Mouse (Mus musculus) kidney, postnatal 25 days (tissue): Measurements from ENCODE around the gene Siglec1.
"Not testable (repeated sequence)": the region's sequence is repeated elsewhere in the genome, so short reads cannot be mapped to it uniquely, and the experiment has no call there.

ENCODE experiments used
- DNase-seq, 2 experiments: peaks; one replicate each; pipeline ENCODE4 v3.0.0; 2021; ENCODE audit warnings: mixed read lengths in 2 of 2

The Siglec1 gene

GRCm38 (mm10) chr2:131052043-131052442 is 34.5 kb downstream of the Siglec1 start:
- DNase-seq, result no peak

DNA sequence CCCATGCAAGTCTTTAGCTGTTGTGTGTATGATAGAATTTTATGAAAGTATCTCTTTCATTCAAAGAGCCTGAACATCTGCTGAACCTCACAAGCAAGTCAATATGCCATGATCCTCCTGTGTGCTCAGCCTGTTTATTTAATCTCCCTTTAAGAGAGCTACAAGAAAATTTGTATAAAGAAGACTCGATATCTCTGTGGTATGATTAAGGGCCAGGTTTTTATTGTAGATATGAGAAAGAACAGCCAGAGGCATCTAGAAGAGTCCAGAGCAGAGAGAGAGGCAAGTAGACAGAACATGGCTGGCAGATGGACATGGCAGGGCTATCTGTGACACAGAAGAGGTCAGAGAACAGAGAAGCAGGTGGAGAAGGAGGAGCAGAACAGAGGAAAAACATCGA is 40.5 kb downstream of the Siglec1 start:
- no peak for DNase-seq

DNA sequence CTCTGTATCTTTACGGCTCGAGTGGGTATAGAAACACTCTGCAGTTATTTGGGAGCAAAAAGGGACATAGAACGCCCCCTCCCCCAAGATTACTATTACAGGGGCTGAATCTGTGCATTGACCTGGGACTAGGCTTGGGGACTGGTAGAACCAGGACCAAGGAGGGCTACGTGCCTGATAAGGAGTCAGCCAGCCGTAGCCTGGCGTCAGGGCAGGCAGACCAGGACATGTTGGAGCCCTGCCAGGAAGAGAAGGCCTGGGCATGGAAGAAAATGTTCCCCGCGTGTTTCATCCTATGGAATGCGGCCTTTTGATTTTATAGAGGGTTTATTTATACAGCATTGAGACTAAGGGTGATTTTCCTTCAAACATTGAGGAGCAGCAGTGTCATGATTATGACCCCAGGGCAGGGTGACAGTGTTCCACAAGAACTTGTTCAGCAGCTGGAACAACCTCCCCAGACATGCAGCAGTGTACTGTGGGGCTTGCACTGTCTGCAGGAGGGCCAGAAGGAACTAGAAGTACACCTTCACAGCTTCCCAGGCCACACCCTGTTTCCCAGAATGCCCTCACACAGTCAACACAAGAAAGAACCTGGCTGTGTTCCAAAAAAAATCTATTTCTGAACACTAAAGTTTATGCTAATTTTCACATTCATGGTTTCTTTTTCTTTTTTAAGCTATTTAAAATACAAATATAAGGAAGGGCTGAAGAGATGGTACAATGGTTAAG is 41.4 kb downstream of the Siglec1 start:
- peak; percentile 39 to 57 for DNase-seq

- DNase-seq, result no peak
Observed at GRCm38 (mm10) chr2:131044354-131044852, 42.2 kb downstream of the Siglec1 start.

- DNase-seq, result no peak
Observed at GRCm38 (mm10) chr2:131042988-131043387, 43.6 kb downstream of the Siglec1 start, which contains the start of gene Gfra4. Gene Gfra4, minus strand, starts transcription at chr2:131043088.

GRCm38 (mm10) chr2:131040854-131041825 is 45.4 kb downstream of the Siglec1 start:
- DNase-seq, result no peak

DNA sequence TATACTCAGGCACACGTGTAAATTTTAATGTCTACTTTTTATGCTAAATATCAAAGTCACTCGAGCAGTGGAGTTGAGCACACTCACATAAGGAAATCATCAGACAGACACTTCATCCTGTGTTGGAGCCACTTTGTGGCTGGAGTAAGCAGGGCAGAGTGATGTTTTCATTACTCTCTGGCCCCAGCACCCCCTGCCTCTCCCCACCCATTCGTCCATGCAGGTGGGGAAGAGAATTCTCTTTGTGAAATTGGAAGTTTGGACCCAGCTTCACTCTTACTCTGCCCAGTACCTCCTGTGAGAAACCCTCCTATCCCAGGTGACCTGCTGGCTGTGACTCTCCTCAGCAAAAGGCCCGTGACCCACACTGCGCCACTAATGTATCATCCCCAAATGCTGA is 47.9 kb downstream of the Siglec1 start:
- no peak for DNase-seq

DNA sequence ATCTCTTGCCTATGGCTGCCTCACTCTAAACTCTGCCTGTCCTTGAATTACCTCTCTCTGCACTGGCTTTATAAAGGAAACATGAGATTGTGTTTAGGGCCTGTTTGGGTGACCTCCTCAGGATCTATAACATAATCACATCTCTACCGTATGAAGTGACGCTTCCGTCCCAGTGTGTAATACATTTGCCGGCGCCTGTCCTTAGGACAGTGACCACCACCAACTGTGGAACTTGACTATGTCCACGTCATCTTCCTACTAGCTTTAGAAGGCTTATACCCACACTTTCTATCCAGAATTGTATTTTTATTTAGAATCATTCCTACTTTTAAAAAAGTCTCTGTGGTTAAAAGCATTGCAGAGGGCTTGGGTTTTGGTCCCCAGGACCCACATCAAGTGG is 48.4 kb downstream of the Siglec1 start:
- DNase-seq, result no peak

GRCm38 (mm10) chr2:131037226-131037990 is 49.2 kb downstream of the Siglec1 start:
- peak; percentile 41 to 74 for DNase-seq

DNA sequence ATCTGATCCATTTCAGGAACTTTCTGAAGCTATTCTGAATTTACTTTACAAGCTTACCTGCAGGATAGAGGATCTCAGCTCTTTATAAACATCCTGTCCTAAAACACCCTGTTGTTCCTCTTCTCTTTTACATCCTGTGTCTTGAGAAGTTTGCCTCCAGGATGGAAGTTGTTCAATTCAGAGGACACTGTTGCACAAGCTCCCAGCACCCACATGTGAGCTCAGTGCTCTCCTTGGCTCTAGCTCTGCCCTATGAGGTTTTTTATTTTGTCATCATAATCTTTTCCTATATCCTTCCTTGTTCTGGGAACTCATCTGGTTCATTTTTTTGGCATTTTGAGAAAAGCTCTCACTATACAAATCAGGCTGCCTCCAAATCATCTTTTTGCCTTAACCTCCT is 49.8 kb downstream of the Siglec1 start:
- DNase-seq, result no peak

- DNase-seq, result no peak
Observed at GRCm38 (mm10) chr2:131036343-131036742, 50.2 kb downstream of the Siglec1 start.

- not testable (repeated sequence) for DNase-seq
Observed at GRCm38 (mm10) chr2:131031406-131031805, 55.2 kb downstream of the Siglec1 start.

DNA sequence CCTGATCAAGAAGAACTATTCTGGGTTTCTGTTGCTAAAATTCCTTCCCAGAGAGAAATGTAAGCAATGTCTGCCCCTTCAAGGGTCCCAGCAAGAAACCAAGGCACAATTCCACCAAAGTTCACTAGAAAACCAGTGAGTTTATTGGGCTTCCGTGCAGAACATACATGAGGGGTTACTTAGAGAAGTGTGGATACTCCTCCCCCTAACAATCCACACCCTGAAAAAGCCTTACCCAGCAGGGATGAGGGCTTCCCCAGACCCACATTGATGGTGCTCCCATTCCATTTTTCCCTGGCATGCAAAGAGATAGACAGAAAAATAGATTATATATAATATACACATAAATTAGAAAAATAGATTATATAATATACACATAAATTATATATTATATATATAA is 55.6 kb downstream of the Siglec1 start:
- no peak for DNase-seq

DNA sequence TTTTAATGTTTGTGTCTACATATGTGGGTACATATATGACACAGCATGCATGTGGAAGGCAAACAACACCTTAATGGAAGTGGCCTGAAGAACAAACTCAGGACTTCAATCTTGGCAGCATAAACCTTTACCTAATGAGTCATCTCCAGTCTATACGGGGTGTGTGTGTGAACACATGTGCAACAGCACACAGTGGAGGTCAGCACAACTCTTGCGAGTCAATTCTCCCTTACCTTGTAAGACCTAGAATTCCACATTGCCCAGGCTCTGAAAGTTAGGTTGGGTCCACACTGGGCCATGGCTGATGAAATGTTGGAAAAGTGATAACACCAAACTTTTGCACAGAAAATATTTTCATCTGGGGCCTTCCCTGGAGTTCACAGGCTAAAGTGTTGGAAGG is 56.0 kb downstream of the Siglec1 start:
- no peak for DNase-seq

DNA sequence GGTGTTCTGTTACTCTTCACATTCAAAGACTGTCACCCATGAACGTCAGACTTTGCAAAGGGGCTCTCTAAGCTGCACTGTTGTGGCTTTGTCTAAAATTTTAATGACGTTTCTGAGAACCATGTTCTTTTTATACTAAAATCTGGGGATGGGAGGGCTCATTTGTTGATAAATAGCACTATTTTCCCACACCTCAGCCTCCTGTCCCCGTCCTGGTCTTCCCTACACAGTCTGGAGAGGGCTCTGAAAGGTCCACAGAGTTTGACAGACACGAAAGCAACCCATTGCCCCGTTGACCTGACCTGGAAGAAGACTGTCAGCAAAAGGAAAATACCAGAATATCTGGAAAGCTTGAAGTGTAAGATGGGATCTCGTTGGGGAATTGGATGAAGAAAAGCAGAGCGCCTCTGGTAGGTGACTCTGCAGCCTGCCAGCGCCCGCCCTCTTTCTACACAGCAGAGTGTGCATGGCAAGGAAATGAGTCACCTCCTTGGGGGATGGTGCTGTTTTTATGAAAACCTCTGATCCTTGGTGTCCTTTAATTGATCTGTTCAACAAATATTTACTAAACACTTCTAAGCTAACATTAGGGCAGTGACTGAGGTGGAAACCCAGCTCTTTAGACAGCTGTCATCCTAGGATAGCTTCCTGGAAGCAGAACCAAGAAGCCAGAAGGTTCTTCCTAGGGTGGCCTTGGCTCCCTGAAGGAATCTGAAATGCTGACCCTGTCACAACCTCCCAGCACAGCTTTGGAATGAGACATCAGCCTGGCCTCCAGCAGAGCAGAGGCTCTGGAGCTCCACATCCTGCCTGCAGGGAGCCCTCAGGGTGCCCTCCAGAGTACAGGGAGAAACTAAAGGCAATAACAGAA is 57.3 kb downstream of the Siglec1 start:
- DNase-seq, result peak in 1 of 2 experiments; percentile 22

- DNase-seq, result no peak
Observed at GRCm38 (mm10) chr2:131026941-131027340, 59.6 kb downstream of the Siglec1 start.

DNA sequence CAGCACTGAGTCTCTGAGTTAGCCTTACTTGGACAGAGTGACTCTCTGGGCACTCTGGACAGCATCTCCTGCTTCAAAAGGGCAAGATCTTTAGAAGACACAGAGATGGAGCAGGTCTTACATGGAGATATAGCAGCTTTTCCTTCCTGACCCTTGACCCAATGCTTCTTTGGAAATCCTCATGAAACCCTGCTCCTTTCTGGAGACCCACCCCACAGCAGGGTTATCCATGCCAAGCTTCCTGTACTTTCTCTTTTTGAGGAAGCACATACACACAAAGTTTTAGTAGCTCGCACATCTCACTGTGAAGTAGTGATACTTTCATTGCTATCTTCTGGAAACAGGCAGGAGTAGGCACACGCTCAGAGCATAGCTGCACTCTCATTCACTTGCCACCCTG is 61.3 kb downstream of the Siglec1 start:
- no peak for DNase-seq
